9 mouse cellular contexts compared by ENCODE assay signal in genomic region chr17:56139355-56139754, GRCm38 (mm10). TPM values are rescaled to one million over a fixed set of nuclear protein-coding genes. Genes with fewer than 3 reads are reported as not detected.
DNase-seq lines count a peak whose midpoint lies in the region; ATAC-seq and TF ChIP-seq lines count a peak whose summit lies in the region.
"Had no signal": no experiment of that assay in that cellular context is flagged by ENCODE, and none has a peak within 500 bp of the region (broad histone marks: within the 10 kb centered on the region; RNA-seq: fewer than 3 reads in every experiment).

No protein-coding gene starts in this region.

- WGBS in hindbrain, embryonic 11.5 days = 7% methylated on average over 16 of the region's 21 CpGs
- 4% methylated on average over 20 of the region's 21 CpGs for WGBS in midbrain, embryonic 14.5 days

- intact Hi-C loops in left cerebral cortex, postnatal 25 days (cut with DNase I) = no loop called here

- H3K4me3 ChIP-seq in cortical plate, adult 2 months (ENCODE audit: insufficient read depth, low read length) = peak overlapping the region; percentile 96
- peak overlapping the region; percentile 79 for H3K4me3 ChIP-seq in hindbrain, embryonic 11.5 days (ENCODE audit: low read depth, low read length)
- peak overlapping the region; percentile 91 for H3K4me3 ChIP-seq in midbrain, embryonic 14.5 days (replicated peaks; ENCODE audit: low read depth, low read length)
- H3K4me3 ChIP-seq: myocyte had no signal

- peak overlapping the region; percentile 64 for H3K9ac ChIP-seq in hindbrain, embryonic 11.5 days (ENCODE audit: low read depth, low read length)
- peak overlapping the region; percentile 87 for H3K9ac ChIP-seq in midbrain, embryonic 14.5 days (replicated peaks; ENCODE audit: low read length)

- no peaks in the 10 kb centered on the region for H3K9me3 ChIP-seq in hindbrain, embryonic 11.5 days (ENCODE audit: control insufficient read depth, low read length)
- no peaks in the 10 kb centered on the region for H3K9me3 ChIP-seq in midbrain, embryonic 14.5 days (ENCODE audit: control insufficient read depth, low read length)

- TF ChIP-seq POLR2A in cortical plate, adult 2 months (IDR thresholded peaks at IDR 0.05; ENCODE audit: extremely low read depth, insufficient read depth, low read length) = no peak

- peaks cover 37% of the 10 kb centered on the region for H3K27me3 ChIP-seq in hindbrain, embryonic 11.5 days (ENCODE audit: control insufficient read depth, insufficient read depth, low read length)
- H3K27me3 ChIP-seq in midbrain, embryonic 14.5 days (ENCODE audit: control insufficient read depth, insufficient read depth, low read length) = peaks cover 15% of the 10 kb centered on the region; the same call in 1 of the 2 replicates

- no peaks in the 10 kb centered on the region for H3K36me3 ChIP-seq in hindbrain, embryonic 11.5 days (ENCODE audit: control insufficient read depth, insufficient read depth, low read length)
- H3K36me3 ChIP-seq in midbrain, embryonic 14.5 days (ENCODE audit: control insufficient read depth, insufficient read depth, low read length) = no peaks in the 10 kb centered on the region

- ATAC-seq in hindbrain, embryonic 11.5 days (ENCODE audit: low FRiP score) = peak; percentile 1; the same call in 1 of the 2 replicates
- ATAC-seq in midbrain, embryonic 14.5 days (ENCODE audit: low FRiP score, low TSS enrichment) = peak; percentile 16

- H3K4me2 ChIP-seq in hindbrain, embryonic 11.5 days (replicated peaks; ENCODE audit: low read depth, low read length) = peak overlapping the region; percentile 93
- H3K4me2 ChIP-seq in midbrain, embryonic 14.5 days (ENCODE audit: low read length) = peak overlapping the region; percentile 70

- no peak for TF ChIP-seq CTCF in cortical plate, adult 2 months (IDR thresholded peaks at IDR 0.05; ENCODE audit: extremely low read depth, insufficient read depth, low read length)

- DNase-seq in layer of hippocampus, postnatal 10 days (ENCODE audit: low spot score in 2 of 2) = peak; percentile 50 to 64
- DNase-seq in layer of hippocampus, adult 9-11 months = no peak
- DNase-seq in hindbrain, embryonic 11.5 days (ENCODE audit: low spot score) = no peak
- DNase-seq in midbrain, embryonic 14.5 days = peak; percentile 55
- no peak for DNase-seq in spleen, postnatal 14 days (ENCODE audit: low spot score in 2 of 2)
- DNase-seq in left cerebral cortex, postnatal 25 days (ENCODE audit: low spot score in 2 of 2) = no peak
- DNase-seq in adrenal gland, adult 18-20 months (ENCODE audit: low spot score in 2 of 2) = no peak

- H3K4me1 ChIP-seq in cortical plate, adult 2 months (ENCODE audit: control insufficient read depth, insufficient read depth, low read length) = peaks cover 5% of the 10 kb centered on the region; the same call in 1 of the 2 replicates
- H3K4me1 ChIP-seq in hindbrain, embryonic 11.5 days (replicated peaks; ENCODE audit: control insufficient read depth, insufficient read depth, low read length) = peaks cover 15% of the 10 kb centered on the region
- peaks cover 35% of the 10 kb centered on the region for H3K4me1 ChIP-seq in midbrain, embryonic 14.5 days (ENCODE audit: control insufficient read depth, insufficient read depth, low read length)

- peak overlapping the region; percentile 59; the same call in 1 of the 2 replicates for H3K27ac ChIP-seq in cortical plate, adult 2 months (ENCODE audit: insufficient read depth, low read length)
- 0 out of 2 replicates have a peak overlapping the region, but pooled peaks have one; percentile 10 for H3K27ac ChIP-seq in hindbrain, embryonic 11.5 days (ENCODE audit: low read depth, low read length)
- peak overlapping the region; percentile 83 for H3K27ac ChIP-seq in midbrain, embryonic 14.5 days (replicated peaks; ENCODE audit: low read depth, low read length)

RNA-seq across cellular contexts. Expression of gene Sema6b, which starts 0.8 kb away (rescaled TPM):
- 100 to 1,000 TPM; 117 to 125 TPM for total RNA-seq in layer of hippocampus, postnatal 10 days (2021)
- 87.3 and 88.9 TPM in 2 replicates for polyA plus RNA-seq in cortical plate, adult 2 months (2012; rRNA removed)
- polyA plus RNA-seq in hindbrain, embryonic 11.5 days (2014; fragmentation: Nextera tagmentation; extraction: Ambion mirVana) = 2.5 and 2.6 TPM in 2 replicates
- 16.4 and 18.2 TPM in 2 replicates for polyA plus RNA-seq in midbrain, embryonic 14.5 days (2014; fragmentation: Nextera tagmentation; extraction: Ambion mirVana)
- 100 to 1,000 TPM; 131 TPM for total RNA-seq in left cerebral cortex, postnatal 25 days (2021)
- 1 to 10 TPM; 6.3 to 7.0 TPM for total RNA-seq in adrenal gland, adult 18-20 months (2021)

RNA-seq across cellular contexts. Expression of gene Lrg1, which starts 17.6 kb away (rescaled TPM):
- not detected for total RNA-seq in layer of hippocampus, postnatal 10 days (2021)
- 2.6 and 3.1 TPM in 2 replicates for polyA plus RNA-seq in cortical plate, adult 2 months (2012; rRNA removed)
- polyA plus RNA-seq in hindbrain, embryonic 11.5 days (2014; fragmentation: Nextera tagmentation; extraction: Ambion mirVana) = 0.21 TPM in 1 of 2 replicates, not detected in the other
- polyA plus RNA-seq in midbrain, embryonic 14.5 days (2014; fragmentation: Nextera tagmentation; extraction: Ambion mirVana) = 0.15 and 0.34 TPM in 2 replicates
- 1 to 10 TPM; 3.1 to 3.5 TPM for total RNA-seq in left cerebral cortex, postnatal 25 days (2021)
- total RNA-seq in adrenal gland, adult 18-20 months (2021) = 10 to 100 TPM; 21.2 to 57.7 TPM

RNA-seq across cellular contexts. Expression of gene Plin5, which starts 22.0 kb away (rescaled TPM):
- total RNA-seq in layer of hippocampus, postnatal 10 days (2021) = 1 to 10 TPM; 1.0 to 1.7 TPM
- 0.55 and 0.67 TPM in 2 replicates for polyA plus RNA-seq in cortical plate, adult 2 months (2012; rRNA removed)
- 0.20 and 0.28 TPM in 2 replicates for polyA plus RNA-seq in hindbrain, embryonic 11.5 days (2014; fragmentation: Nextera tagmentation; extraction: Ambion mirVana)
- 0.55 and 1.0 TPM in 2 replicates for polyA plus RNA-seq in midbrain, embryonic 14.5 days (2014; fragmentation: Nextera tagmentation; extraction: Ambion mirVana)
- total RNA-seq in left cerebral cortex, postnatal 25 days (2021) = under 1 TPM; 0.64 to 0.87 TPM
- 10 to 100 TPM; 53.7 to 67.4 TPM for total RNA-seq in adrenal gland, adult 18-20 months (2021)

RNA-seq across cellular contexts. Expression of gene Tnfaip8l1, which starts 22.9 kb away (rescaled TPM):
- 1 to 10 TPM; 7.0 to 7.2 TPM for total RNA-seq in layer of hippocampus, postnatal 10 days (2021)
- 7.5 and 8.5 TPM in 2 replicates for polyA plus RNA-seq in cortical plate, adult 2 months (2012; rRNA removed)
- 8.5 and 9.9 TPM in 2 replicates for polyA plus RNA-seq in hindbrain, embryonic 11.5 days (2014; fragmentation: Nextera tagmentation; extraction: Ambion mirVana)
- polyA plus RNA-seq in midbrain, embryonic 14.5 days (2014; fragmentation: Nextera tagmentation; extraction: Ambion mirVana) = 8.5 and 10.5 TPM in 2 replicates
- 1 to 10 TPM; 7.8 to 8.9 TPM for total RNA-seq in left cerebral cortex, postnatal 25 days (2021)
- 1 to 10 TPM; 1.9 to 2.5 TPM for total RNA-seq in adrenal gland, adult 18-20 months (2021)

RNA-seq across cellular contexts. Expression of gene Plin4, which starts 29.8 kb away (rescaled TPM):
- under 1 TPM; 0.43 to 0.51 TPM for total RNA-seq in layer of hippocampus, postnatal 10 days (2021)
- 0.73 and 1.2 TPM in 2 replicates for polyA plus RNA-seq in cortical plate, adult 2 months (2012; rRNA removed)
- polyA plus RNA-seq in hindbrain, embryonic 11.5 days (2014; fragmentation: Nextera tagmentation; extraction: Ambion mirVana) = 0.07 and 0.09 TPM in 2 replicates
- polyA plus RNA-seq in midbrain, embryonic 14.5 days (2014; fragmentation: Nextera tagmentation; extraction: Ambion mirVana) = 0.13 TPM in 2 replicates
- 1 to 10 TPM; 1.4 to 1.6 TPM for total RNA-seq in left cerebral cortex, postnatal 25 days (2021)
- total RNA-seq in adrenal gland, adult 18-20 months (2021) = 100 to 1,000 TPM in 1 of 2 experiments, 10 to 100 TPM in 1; 65.0 to 212 TPM

Comparison
In these comparisons a context has a peak if more than half of its experiments do, and no peak if none do; other contexts are left out.
1. DNase-seq: peak in layer of hippocampus, postnatal 10 days (2 of 2) and midbrain, embryonic 14.5 days (single experiment); none in layer of hippocampus, adult 9-11 months (single experiment), hindbrain, embryonic 11.5 days (single experiment), spleen, postnatal 14 days (0 of 2), left cerebral cortex, postnatal 25 days (0 of 2) and adrenal gland, adult 18-20 months (0 of 2).
2. H3K27ac ChIP-seq: peak in every context shown above with its lines; median percentile 83 in midbrain, embryonic 14.5 days; 59 in cortical plate, adult 2 months; 10 in hindbrain, embryonic 11.5 days.
3. RNA of gene Sema6b, which starts 0.8 kb away (total RNA-seq): 131 TPM in left cerebral cortex, postnatal 25 days and 117 to 125 TPM in layer of hippocampus, postnatal 10 days; 6.3 to 7.0 TPM in adrenal gland, adult 18-20 months; every median in the first group is over 10 times any median in the second.
4. RNA of gene Lrg1, which starts 17.6 kb away (total RNA-seq): 21.2 to 57.7 TPM in adrenal gland, adult 18-20 months; 3.1 to 3.5 TPM in left cerebral cortex, postnatal 25 days and not detected in layer of hippocampus, postnatal 10 days; every median in the first group is over 4 times any median in the second.
5. RNA of gene Plin5, which starts 22.0 kb away (total RNA-seq): 53.7 to 67.4 TPM in adrenal gland, adult 18-20 months; 1.0 to 1.7 TPM in layer of hippocampus, postnatal 10 days and 0.64 to 0.87 TPM in left cerebral cortex, postnatal 25 days; every median in the first group is over 10 times any median in the second.
6. Peak in every context shown above with its lines, with median percentiles within 50 percentile points of each other: H3K4me3 ChIP-seq.